Mouse (Mus musculus) urinary bladder, postnatal 25 days (tissue): ENCODE data around the gene Gpatch8.

ENCODE experiments used
- DNase-seq: peaks from one replicate; pipeline ENCODE4 v3.0.0; 2022; ENCODE audit warnings: low spot score

The Gpatch8 gene

GRCm38 (mm10) chr11:102434816-102435705, 121.1 kb downstream of the Gpatch8 start:
- no peak for DNase-seq

GRCm38 (mm10) chr11:102434406-102434805, 121.8 kb downstream of the Gpatch8 start:
- peak; percentile 88 for DNase-seq

GRCm38 (mm10) chr11:102433866-102434265, 122.3 kb downstream of the Gpatch8 start:
- DNase-seq, result no peak

- no peak for DNase-seq
Measured at GRCm38 (mm10) chr11:102432896-102433295, 123.3 kb downstream of the Gpatch8 start.

GRCm38 (mm10) chr11:102432115-102432843, 123.9 kb downstream of the Gpatch8 start:
- DNase-seq, result no peak

GRCm38 (mm10) chr11:102431728-102432114, 124.5 kb downstream of the Gpatch8 start:
- DNase-seq, result no peak

GRCm38 (mm10) chr11:102431018-102431645, 125.1 kb downstream of the Gpatch8 start:
- peak; percentile 71 for DNase-seq

GRCm38 (mm10) chr11:102430121-102431017, 125.8 kb downstream of the Gpatch8 start, which contains the start of gene Grn:
Gene Grn (plus strand): TSS chr11:102430315.
- DNase-seq, result peak; percentile 74

GRCm38 (mm10) chr11:102429551-102429950, 126.6 kb downstream of the Gpatch8 start:
- DNase-seq, result no peak

GRCm38 (mm10) chr11:102428981-102429540, 127.1 kb downstream of the Gpatch8 start:
- no peak for DNase-seq
